Mouse (Mus musculus) C2C12 (cell line): ENCODE data around the gene Sdha. TPM values are rescaled to one million over a fixed set of nuclear protein-coding genes. Genes with fewer than 3 reads are reported as not detected.
A peak's percentile ranks its signal among the peaks of the same experiment; 100 is the strongest.

Experiments used
- H3K27me3 ChIP-seq: one replicate; pipeline ENCODE4 v1.6.1; 2011; ENCODE audit not compliant: control insufficient read depth, insufficient read depth, insufficient read length
- H3K36me3 ChIP-seq: one replicate; pipeline ENCODE4 v1.6.1; 2011; ENCODE audit not compliant: control insufficient read depth, insufficient read depth
- H3K4me3 ChIP-seq: one replicate; pipeline ENCODE4 v1.5.1; 2011; ENCODE audit warnings: mild to moderate bottlenecking, control low read depth; ENCODE audit not compliant: poor library complexity, insufficient read depth, severe bottlenecking
- H3K79me2 ChIP-seq: one replicate; pipeline ENCODE4 v1.6.1; 2011; ENCODE audit not compliant: control insufficient read depth, insufficient read depth
- H3K79me3 ChIP-seq: one replicate; pipeline ENCODE4 v1.6.1; 2011; ENCODE audit warnings: low read depth, control low read depth
- H3ac ChIP-seq: one replicate; pipeline ENCODE3; 2011; ENCODE audit warnings: low read depth; ENCODE audit not compliant: control insufficient read depth, insufficient read length
- CEBPB ChIP-seq: IDR thresholded peaks from one replicate; pipeline ENCODE4 v1.6.1; 2011; ENCODE audit warnings: low read depth, mild to moderate bottlenecking, control low read depth, moderate library complexity
- CTCF ChIP-seq: IDR thresholded peaks from one replicate; pipeline ENCODE4 v1.5.1; 2011; ENCODE audit not compliant: control insufficient read depth, insufficient read depth, insufficient read length
- FOSL1 ChIP-seq: IDR thresholded peaks from one replicate; pipeline ENCODE4 v1.8.0; 2011; ENCODE audit warnings: mild to moderate bottlenecking, low read length; ENCODE audit not compliant: poor library complexity, insufficient read depth, severe bottlenecking
- MAX ChIP-seq: IDR thresholded peaks from one replicate; pipeline ENCODE4 v1.6.1; 2011; ENCODE audit warnings: mild to moderate bottlenecking, control low read depth
- MYOD1 ChIP-seq: IDR thresholded peaks from one replicate; pipeline ENCODE4 v1.6.1; 2011; ENCODE audit warnings: low read depth; ENCODE audit not compliant: control insufficient read depth, insufficient read length
- MYOG ChIP-seq: IDR thresholded peaks from one replicate; pipeline ENCODE4 v1.6.1; 2011; ENCODE audit not compliant: control insufficient read depth, insufficient read length; ENCODE audit errors: extremely low read depth
- USF1 ChIP-seq: IDR thresholded peaks from one replicate; pipeline ENCODE4 v1.6.1; 2011; ENCODE audit warnings: low read depth, mild to moderate bottlenecking, control low read depth, moderate library complexity
- long read RNA-seq, 2 experiments: library from polyadenylated mRNA; unstranded; transcript quantifications; one replicate each; pipeline ENCODE4 v2.0.0; 2019 to 2020
- polyA plus RNA-seq: library from polyadenylated mRNA; unstranded; fragments of >200 nt; fragmentation: generic; extraction: Trizol; gene quantifications from one replicate; pipeline ENCODE4 v1.2.1, GENCODE M21; 2012; ENCODE audit warnings: missing spikeins

Sdha gene
- 166 TPM for polyA plus RNA-seq
- long read RNA-seq, experiment 1, transcript Sdha-201 (15 exons, 2,900 nt), result major isoform, 171 of 214 reads
- long read RNA-seq, experiment 1, partial matches to known transcripts, result 22 of 214 reads
- long read RNA-seq, experiment 1, other reads (novel, unspliced or antisense), result 18 of 214 reads
- long read RNA-seq, experiment 2, transcript Sdha-201 (15 exons, 2,900 nt), result major isoform, 2,137 of 2,251 reads
- long read RNA-seq, experiment 2, partial matches to known transcripts, result 41 of 2,251 reads
- long read RNA-seq, experiment 2, other reads (novel, unspliced or antisense), result 73 of 2,251 reads

- TF ChIP-seq FOSL1 (no peak), CEBPB (no peak), MYOD1 (no peak), MAX (no peak), MYOG (no peak), CTCF (no peak), USF1 (no peak)
- H3K79me3 ChIP-seq, result peaks cover 82% of the 10 kb centered on the region
- peaks cover 21% of the 10 kb centered on the region for H3K36me3 ChIP-seq
- peaks cover 100% of the 10 kb centered on the region for H3K79me2 ChIP-seq
- H3K4me3 ChIP-seq, result peak within 1 kb of the TSS; percentile 53
- H3ac ChIP-seq, result peak within 1 kb of the TSS; percentile 85
- H3K27me3 ChIP-seq, result no peaks in the 10 kb centered on the region
Measured at GRCm38 (mm10) chr13:74349566-74350434, at the start of gene Sdha, which contains the start of gene Ccdc127. Gene Sdha, minus strand, starts transcription at chr13:74350280. Gene Ccdc127, plus strand, starts transcription at chr13:74350309.

- Histone ChIP-seq H3K27me3 (no peaks in the 10 kb centered on the region), H3K79me2 (no peaks in the 10 kb centered on the region), H3ac (no peak within 1 kb of the TSS), H3K4me3 (no peak within 1 kb of the TSS), H3K79me3 (no peaks in the 10 kb centered on the region), H3K36me3 (no peaks in the 10 kb centered on the region)
- TF ChIP-seq MYOD1, result no peak
- no peak for TF ChIP-seq CTCF
- TF ChIP-seq MAX, result no peak
- no peak for TF ChIP-seq MYOG
- no peak for TF ChIP-seq CEBPB
- no peak for TF ChIP-seq FOSL1
- TF ChIP-seq USF1, result no peak
Measured at GRCm38 (mm10) chr13:74399298-74399839, 49.3 kb upstream of the Sdha start, which contains the start of gene Ftl1-ps1. Gene Ftl1-ps1, plus strand, starts transcription at chr13:74399694.

- peaks cover 8% of the 10 kb centered on the region for H3K79me2 ChIP-seq
- TF ChIP-seq USF1, result no peak
- TF ChIP-seq CEBPB, result no peak
- no peak for TF ChIP-seq MAX
- no peak for TF ChIP-seq FOSL1
- TF ChIP-seq CTCF, result no peak
- TF ChIP-seq MYOD1, result no peak
- no peak for TF ChIP-seq MYOG
- H3K79me3 ChIP-seq, result peaks cover 1% of the 10 kb centered on the region
- no peaks in the 10 kb centered on the region for H3K27me3 ChIP-seq
- no peak overlapping the region for H3K4me3 ChIP-seq
- no peak overlapping the region for H3ac ChIP-seq
- H3K36me3 ChIP-seq, result no peaks in the 10 kb centered on the region
Measured at GRCm38 (mm10) chr13:74391156-74391555, 41.1 kb upstream of the Sdha start.

GRCm38 (mm10) chr13:74390371-74390990, 40.4 kb upstream of the Sdha start, which contains the start of gene Zfp72:
Gene Zfp72, minus strand, starts transcription at chr13:74390836.
- H3K4me3 ChIP-seq, result peak within 1 kb of the TSS; percentile 41
- H3K36me3 ChIP-seq, result no peaks in the 10 kb centered on the region
- no peaks in the 10 kb centered on the region for H3K27me3 ChIP-seq
- TF ChIP-seq FOSL1 (no peak), MYOG (no peak), MYOD1 (no peak), USF1 (no peak), CEBPB (no peak), CTCF (no peak), MAX (no peak)
- H3ac ChIP-seq, result peak within 1 kb of the TSS; percentile 74
- peaks cover 1% of the 10 kb centered on the region for H3K79me3 ChIP-seq
- H3K79me2 ChIP-seq, result peaks cover 8% of the 10 kb centered on the region

GRCm38 (mm10) chr13:74389730-74390129, 39.6 kb upstream of the Sdha start:
- H3K79me2 ChIP-seq, result peaks cover 8% of the 10 kb centered on the region
- no peak overlapping the region for H3K4me3 ChIP-seq
- H3K79me3 ChIP-seq, result peaks cover 1% of the 10 kb centered on the region
- TF ChIP-seq MYOD1, result no peak
- TF ChIP-seq MAX, result no peak
- no peak for TF ChIP-seq CEBPB
- TF ChIP-seq FOSL1, result no peak
- TF ChIP-seq USF1, result no peak
- no peaks in the 10 kb centered on the region for H3K27me3 ChIP-seq
- H3ac ChIP-seq, result no peak overlapping the region
- H3K36me3 ChIP-seq, result no peaks in the 10 kb centered on the region
